Mouse (Mus musculus): Measurements from ENCODE around the gene Agbl2.

DNA sequence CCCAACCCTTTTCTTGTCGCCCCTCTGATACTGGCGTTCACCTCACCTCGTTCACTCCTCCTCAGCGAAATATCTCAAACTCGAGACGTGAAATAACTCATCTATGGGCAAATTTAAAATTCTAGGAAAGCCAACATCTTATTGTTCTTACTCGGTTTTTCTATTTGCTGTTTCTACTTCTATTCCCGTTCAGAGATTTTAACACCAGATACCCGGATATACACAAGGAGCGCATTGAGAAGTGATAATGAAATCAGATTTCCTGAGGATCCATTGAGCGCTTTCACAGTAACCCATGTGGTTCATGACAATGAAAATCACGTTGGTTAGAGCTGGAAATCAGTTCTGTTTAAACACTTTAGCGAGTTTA, 65.1 kb downstream of the Agbl2 start:
- TF ChIP-seq CTCF (IDR thresholded peaks at IDR 0.05) (no peak), EP300 (IDR thresholded peaks at IDR 0.05; ENCODE audit: insufficient read depth, low read depth, low read length) (no peak)

All from heart, adult 2 months (tissue).